Mouse (Mus musculus) ovary, postnatal 36 days (tissue): ENCODE results near the gene Kcnn4.
"Not testable (repeated sequence)": the region's sequence is repeated elsewhere in the genome, so short reads cannot be mapped to it uniquely, and the experiment has no call there.

Source experiments
- DNase-seq: peaks from one replicate; pipeline ENCODE4 v3.0.0; 2022; ENCODE audit warnings: low spot score, mixed read lengths

Kcnn4 gene

DNA sequence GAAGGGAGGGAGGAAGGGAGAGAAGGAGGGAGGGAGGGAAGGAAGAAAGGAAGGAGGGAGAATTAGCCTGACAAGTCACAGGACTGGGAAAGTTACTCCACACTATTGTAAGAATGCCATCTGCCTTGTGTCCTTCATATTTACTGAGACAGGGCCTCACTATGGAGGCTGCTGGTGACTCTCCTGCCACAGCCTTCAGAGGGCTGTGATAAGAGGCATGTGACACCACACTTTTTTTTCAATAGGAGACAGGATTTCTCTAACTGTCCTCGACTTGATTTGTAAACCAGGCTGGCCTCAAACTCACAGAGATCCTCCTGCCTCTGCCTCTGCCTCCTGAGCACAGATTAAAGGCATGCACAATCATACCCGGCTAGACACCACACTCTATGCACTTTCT lies 21.6 kb downstream of the Kcnn4 start:
- no peak for DNase-seq

DNA sequence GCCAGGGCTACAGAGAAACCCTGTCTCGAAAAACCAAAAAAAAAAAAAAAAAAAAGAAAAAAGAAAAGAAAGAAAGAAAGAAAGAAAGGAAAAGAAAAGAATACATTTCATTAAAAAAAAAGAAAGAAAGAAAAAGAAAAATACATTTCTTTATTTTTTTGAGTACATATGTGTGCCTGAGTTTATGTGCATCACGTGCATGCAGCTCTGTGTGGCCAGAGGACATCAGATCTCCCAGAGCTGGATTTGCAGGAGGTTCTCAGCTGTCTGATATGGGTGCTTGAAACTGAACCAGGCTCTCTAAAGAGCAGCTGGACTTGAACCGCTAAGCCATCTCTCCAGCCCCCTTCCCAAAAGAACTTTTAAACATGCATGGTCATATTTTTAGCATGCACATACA lies 24.0 kb downstream of the Kcnn4 start:
- DNase-seq: no peak

DNA sequence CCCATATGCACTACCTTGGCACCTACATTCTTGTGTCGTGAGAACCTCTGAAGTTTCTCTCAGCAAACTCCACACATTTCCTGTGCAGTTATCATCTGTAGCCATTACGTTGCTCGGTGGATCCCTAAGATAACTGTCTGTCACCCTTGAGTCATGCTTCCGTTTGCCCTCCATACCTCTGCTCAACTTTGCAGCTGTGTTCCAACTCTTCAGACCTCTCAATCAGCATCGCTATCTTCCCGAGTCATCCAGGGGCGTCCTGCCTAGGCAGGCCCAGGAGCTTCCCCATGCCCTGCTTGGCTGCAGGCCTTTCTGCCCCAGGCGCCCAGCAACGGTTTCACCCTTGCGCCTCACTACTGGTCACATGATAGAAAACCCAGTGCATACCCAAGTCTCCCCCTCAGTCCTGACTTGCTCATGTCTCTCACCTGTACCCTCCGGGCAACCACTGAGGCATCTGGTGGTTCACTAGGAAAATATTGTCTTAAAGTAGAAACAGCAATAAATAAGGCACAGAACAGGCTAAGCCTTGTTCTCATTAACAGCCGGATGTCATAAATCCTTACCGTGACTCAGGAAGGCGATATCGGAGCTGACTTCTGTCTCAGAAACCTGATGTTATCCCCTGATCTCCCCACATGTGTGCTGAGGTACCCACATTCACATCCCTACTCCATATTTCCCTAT lies 24.6 kb downstream of the Kcnn4 start:
- no peak for DNase-seq

DNA sequence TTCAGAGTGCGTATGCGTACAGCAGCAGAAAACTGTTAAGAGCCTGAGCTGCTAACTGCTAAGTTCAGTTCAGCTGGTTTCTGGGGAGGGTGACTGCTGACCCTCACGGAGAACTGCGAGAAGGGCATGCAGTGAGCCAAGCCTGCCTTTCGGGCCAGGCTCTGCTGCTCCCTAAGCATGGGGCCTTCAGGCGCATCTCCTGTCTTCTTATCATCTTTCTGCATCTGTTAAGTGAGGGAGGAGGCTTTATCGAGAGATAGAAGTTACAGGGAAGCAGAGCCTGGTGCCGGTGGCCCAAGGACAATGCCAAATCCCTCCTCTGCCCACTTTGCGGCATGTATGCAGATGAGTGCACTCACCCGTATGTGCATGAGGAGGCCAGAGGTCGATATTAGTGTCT lies 26.8 kb downstream of the Kcnn4 start:
- DNase-seq: no peak

DNA sequence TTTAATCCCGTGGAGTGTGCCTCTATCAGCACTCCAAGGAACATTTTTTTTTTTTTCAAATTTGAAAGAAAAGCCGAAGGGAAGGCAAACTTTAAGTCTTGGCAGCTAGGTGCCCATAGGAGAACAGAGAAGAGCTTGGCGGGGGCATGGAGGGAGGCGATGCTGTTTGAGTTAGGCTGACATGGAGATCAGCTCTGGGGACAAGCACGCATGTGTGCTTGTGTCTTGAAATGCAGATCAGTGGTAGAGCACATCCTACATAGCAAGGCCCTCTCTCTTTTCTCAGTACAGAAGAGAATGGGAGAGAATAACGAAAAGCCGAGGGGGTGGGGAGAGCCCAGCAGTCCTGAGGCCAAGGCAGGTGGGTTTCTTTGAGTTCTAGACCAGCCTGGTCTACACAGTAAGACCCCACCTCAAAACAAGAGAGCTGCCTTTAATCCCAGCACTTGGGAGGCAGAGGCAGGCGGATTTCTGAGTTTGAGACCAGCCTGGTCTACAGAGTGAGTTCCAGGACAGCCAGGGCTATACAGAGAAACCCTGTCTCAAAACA lies 28.4 kb downstream of the Kcnn4 start:
- DNase-seq: no peak

DNA sequence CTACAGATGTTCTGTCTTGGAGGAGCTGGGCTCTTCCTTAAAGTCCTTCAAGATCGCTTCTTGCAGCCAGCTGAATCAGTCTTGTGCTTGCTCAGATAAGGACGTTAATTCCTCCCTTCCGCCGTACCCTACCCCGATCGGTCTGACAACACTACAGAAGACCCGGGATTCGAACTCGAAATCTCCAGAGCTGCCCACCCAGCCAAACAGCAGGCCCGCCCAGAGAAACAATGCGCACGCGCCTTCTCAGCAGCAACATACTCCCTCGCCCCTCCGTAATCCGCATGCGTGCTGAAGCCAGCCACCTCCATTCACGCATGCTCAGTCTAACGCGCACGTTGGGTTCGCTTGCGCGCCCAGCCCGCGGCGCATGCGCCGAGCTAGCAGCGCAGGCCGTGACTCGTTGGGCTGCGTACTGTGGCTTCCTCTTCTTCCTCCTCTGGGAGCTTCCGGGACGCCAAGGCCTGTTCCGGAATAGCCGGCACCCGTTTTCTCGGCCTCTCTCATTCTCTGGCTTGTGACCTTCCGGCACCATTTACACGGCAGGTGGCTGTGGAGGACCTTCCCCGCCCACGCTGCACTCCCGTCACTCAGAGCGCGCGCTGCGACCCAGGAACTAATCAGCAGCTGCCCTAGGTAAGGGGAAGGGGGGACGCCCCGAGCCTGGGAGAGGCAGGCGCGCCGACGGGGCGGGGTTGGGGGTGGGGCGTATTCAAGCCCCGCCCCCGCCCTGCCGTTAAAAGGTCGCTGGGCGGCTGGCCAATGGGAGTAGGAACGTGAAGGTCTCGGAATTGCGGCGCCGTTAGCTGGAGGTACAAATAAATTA lies 29.4 kb downstream of the Kcnn4 start, which contains the start of gene Smg9:
Smg9 (plus strand) TSS at position 364 of the 826 bp plus-strand sequence.
- DNase-seq: peak; percentile 96

DNA sequence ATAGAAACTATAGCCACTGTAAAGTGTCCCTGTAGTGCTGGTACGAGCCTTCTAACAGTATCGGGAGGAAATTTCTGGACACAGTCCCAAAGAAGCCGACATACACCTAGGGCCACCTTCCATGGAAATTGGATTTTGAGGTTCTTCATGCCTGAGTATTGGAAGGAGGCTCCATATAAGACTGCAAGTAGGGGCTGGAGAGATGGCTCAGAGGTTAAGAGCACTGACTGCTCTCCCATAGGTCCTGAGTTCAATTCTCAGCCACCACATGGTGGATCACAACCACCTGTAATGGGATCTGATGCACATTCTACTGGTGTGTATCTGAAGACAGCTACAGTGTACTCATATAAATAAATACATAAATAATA lies 30.0 kb downstream of the Kcnn4 start:
- no peak for DNase-seq

DNA sequence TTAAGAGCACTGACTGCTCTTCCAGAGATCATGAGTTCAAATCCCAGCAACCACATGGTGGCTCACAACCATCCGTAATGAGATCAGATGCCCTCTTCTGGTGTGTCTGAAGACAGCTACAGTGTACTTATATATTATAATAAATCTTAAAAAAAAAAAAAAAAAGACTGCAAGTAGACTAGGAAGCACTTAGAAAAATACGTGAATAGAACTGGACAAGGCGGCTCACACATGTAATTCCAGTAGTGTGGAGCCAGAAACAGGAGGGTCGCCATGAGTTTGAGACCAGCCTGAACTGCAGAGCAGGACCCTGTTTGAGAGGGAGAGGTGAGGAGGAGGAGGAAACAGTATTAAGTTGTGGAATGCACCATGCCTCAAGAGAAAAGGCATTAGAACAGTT lies 30.4 kb downstream of the Kcnn4 start:
- not testable (repeated sequence) for DNase-seq

DNA sequence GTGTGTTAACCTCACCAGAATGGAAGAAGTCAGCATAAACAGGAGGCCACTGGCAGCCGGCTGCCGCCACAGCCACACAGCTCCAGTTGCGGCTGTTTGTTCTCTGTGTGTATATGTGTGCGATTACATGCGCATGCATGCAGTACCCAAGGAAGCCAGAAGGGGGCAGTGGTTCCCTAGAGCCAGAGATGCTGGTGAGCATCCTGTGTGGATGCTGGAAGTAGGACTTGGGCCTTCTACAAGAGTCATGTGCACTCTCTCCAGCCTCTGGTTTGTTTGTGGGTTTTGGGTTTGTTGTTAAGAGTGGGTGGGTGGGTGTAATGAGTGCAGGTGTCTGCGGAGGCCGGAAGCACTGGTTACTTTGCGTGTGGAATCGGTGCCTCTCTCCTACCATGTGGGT lies 32.8 kb downstream of the Kcnn4 start:
- no peak for DNase-seq

DNA sequence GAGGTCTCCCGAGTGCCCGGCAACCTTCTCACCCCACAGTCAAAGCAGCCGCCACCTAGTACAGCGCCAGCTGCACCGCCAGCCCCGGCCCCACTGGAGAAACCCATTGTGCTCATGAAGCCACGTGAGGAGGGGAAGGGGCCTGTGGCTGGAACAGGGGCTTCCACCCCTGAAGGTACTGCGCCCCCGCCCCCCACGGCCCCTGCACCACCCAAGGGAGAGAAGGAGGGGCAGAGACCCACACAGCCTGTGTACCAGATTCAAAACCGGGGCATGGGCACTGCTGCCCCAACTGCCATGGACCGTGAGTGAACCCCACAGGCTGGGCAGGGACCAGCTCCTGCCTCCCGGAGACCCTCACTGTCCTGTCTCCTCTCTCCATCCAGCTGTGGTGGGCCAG lies 35.6 kb downstream of the Kcnn4 start:
- DNase-seq: no peak

DNA sequence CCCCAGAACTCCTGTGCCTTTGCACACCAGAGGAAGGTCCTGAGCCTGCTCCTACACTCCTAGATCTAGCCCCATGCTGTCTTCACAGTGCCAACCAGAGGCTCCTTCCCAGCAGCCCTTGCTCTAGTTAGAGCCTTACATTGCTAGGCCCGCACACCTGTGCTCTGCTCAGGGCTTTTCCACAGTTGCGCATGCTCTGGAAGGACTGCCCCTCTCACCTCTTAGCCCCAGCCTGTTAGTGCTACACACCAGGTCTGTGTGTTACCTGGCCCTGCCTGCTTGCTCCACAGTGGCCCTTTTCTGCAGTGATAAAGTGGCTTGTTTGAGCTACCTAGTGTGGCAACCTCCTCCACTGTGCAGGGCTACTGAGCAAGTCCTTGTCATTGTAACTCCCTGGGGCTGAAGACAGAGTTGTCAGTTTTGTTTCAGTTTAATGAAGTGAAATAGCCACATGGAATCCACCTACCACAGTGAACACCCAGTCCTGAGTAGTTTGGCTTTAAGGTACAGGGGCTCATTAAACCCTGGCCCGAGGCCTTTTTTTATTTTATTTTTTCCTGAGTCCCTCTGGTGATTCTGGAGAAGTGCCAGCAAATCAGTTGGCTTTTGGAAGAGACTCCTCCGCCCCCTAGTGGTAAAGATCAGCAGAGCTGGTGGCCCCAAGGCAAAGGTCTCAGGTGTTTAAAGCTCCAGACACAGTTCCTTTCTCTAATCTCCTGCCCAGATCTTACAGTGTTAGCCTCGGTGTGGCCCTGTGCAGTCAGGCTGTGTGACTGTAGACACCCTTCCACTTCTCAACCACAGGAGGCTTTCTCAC lies 36.7 kb downstream of the Kcnn4 start:
- peak; percentile 45 for DNase-seq

DNA sequence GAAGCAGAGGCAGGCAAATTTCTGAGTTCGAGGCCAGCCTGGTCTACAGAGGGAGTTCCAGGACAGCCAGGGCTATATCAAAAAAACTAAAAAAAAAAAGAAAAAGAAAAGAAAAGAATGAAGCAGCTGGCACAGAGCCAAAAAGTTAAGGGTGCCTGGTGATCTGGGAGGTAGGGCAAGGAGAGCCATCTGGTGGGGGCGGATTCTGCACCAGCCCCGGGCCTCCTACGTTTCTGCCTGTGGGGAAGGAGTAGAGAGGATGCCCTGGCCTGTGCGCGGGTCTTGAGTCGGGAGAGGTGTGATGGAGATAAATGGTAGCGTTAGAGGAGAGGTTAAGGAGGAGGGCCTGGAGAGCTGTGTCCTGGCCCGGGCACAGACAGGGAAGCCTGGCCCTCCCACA lies 38.1 kb downstream of the Kcnn4 start:
- no peak for DNase-seq

DNA sequence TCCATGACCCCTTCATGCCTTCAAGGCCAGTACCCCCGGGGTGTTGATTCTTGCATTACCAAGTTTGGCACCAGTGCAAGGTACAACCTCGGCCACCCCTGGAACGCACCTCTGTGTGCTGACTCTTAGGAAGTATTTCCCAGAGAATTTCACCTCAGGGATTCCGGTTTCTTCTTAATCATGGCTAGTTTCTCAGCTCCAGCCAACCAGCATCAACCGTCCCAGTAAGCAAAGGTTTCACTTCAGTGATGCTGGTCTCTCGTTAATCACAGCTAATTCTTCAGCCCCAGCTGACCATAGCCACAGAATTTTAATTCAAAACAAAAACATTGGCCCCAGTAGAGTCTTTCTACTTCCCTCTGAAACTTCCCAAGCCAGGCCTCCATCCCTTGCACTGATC lies 40.1 kb downstream of the Kcnn4 start:
- DNase-seq: no peak

DNA sequence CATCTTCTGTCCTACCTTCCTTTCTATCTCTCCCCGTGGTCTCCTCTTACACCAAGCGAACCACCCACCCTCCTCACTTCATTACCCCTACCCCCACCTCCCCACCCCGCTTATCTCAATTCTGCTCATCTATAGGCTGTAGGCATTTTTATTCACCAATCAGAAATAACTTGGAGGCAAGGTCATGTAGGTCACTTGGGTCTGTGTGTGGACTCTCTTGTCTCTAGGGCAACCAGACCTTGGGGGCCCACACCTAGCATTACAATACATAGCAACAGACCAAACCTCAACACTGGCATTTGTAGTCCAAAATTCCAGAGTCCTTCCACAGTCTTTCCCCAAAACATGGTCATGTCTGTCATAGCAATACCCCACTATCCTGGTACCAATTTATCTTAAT lies 40.8 kb downstream of the Kcnn4 start:
- DNase-seq: no peak

DNA sequence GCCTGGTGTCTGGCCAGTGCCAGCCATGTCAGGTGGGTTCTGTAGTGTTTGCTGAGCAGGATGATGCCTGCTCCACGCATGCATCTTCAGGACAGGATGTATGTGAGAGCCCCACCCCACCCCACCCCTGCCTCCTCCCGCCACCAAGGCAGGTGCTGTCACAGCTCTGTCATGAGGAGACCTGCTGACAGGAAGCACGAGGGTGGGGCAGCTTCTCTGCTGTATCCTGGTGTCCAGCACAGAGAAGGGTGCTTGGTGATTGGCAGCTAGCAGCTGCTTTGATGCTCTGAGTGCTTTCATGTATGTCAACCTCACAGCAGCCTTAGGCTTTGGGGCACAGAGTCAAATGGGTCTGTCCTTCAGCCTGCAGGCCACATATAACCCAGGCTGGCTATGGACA lies 43.6 kb downstream of the Kcnn4 start:
- DNase-seq: no peak

DNA sequence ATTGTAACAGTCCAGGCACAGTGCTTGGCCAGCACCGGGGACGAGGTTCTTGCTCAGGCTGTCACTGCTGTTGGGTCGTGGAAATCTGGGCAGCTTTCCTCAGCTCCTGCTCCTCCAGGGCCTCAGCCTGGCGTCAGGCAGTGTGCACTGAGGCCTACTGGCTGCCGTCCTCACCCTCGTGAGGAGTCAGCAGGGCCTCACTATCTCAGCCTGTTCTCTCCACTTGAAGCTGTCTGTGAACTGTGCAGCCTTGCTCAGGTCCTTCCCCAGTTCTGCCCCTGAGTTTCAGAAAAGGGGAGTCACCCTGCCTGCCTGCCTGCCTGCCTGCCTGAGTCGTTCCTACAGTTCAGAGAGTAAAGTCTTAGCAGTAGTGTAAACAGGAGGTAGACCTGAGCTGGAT lies 45.2 kb downstream of the Kcnn4 start:
- no peak for DNase-seq

DNA sequence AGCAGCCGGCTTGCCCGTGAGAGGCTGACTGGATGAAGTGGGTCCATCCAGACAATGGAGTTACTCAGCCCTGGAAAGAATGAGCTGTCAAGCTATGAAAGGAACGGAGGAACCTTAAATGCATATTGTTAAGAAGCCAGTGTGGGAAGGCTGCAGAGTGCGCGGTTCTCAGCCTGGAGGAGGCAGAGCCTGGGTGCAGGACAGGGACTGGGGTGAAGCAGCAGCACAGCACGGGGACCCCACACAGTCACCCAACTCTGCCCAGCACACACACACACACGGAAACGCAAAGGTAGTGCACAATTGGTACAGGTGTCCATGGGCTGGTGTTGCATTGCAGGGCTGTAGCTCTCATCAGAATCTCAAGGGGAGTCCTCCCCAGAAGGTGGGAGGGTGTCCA lies 49.5 kb downstream of the Kcnn4 start:
- no peak for DNase-seq

DNA sequence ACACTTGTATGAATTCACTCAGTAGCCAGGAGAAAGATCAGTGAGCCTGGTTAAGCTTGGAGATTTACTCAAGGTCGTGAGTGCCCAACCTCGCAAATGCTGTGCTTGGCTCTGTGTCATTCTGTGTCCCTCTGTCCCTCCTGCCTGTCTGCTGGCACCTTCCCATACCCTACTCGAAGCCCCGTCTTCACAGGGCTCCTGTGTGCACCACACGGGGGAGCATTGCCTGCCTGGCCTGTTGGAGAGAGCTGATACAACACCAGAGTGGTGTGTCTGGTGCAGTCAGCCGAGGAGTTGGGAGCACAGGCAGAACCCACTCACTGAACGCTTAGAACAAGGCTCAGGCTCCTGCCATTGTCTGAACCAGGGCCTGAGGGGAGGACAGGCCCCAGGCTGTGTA lies 51.6 kb downstream of the Kcnn4 start:
- DNase-seq: no peak

DNA sequence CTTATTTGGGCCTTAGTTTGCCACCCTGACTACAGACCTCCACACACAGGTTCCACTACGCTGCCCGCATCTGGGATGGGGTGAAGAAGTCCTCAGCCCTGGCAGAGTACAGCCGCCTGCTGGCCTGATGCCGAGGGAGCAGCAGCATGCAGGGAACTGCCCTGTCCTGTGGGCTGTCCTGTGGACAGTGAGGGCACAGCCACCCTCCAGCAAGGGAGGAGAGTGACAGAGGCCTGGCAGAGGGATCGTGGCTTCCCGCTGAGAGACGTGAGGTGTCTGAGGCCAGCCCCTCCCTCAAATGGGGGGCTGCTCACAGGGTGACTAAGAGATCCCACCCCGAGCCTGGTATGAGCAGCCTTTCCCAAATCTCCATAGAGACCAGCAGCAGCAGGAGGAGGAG lies 52.2 kb downstream of the Kcnn4 start:
- no peak for DNase-seq

DNA sequence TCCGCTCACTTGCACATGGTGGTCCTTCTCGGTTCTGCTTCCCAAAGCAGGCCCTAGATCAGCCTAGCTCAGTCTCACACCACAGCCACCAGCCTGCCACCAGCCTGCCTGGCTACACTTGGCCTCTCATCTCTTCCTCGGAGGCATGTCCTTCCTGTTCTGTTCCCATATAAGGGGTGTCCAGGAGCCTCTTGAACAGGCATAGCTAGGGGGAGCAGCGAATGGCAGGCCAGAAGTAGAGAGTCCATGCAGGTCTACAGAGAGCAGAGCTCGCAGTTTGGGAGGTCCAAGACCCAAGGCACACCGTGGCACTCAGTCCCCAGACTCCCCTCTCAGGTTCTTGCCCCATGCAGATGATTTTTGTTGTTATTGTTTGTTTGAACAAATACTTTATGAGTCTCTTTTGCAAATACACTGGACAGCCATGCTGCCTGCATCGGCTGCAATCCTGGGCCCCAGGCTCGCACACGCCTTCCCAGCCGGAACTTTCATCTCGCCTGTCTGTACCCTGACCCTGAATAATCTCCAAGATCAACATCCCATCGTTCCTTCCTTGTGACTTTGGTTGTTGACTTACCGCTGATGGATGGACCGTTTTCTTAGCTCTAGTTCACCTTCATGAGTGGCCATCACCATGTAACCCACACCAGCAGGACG lies 53.2 kb downstream of the Kcnn4 start:
- no peak for DNase-seq

DNA sequence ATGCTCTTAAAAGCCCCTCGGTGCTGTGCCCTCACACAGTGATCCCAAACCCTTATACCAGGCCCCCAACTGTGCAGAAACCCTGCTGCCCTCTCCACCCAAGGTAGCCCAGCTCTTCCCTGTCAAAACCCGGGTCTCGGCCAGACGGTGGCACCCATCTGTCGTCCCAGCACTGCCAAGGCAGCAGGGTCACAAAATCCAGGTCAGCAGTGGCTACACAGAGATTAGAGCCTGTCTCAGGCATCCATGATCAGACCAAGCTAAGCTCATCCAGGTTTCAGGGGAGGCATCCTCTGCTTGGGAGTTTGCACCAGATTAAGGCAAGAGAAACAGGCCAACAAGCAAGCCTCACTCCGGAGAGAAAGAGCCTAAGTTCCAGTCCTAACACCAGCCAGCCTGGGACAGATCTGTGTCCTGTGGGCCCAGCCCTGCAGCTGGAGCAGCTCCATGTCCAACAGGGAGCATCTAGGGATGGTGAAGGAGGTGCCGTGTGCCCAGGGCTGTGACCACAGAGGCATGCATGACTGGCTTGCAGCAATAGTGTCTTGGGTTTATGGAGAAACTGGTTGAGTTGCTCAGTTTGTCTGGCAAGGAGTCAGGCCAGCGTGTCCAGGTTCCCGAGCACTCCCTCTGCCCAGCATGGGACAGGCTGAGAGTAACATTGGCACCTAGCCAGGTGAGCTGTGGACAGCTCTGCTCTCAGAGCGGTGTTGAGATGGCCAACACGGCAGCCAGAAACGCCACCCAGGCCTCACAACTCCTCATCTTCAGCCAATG lies 54.1 kb downstream of the Kcnn4 start:
- DNase-seq: peak; percentile 19
